Mouse (Mus musculus) erythroblast, embryonic 14.5 days (primary cell): Measurements from ENCODE around the gene Vmn1r219.

ENCODE experiments used
- GATA1 ChIP-seq: IDR thresholded peaks from 2 replicates; pipeline ENCODE4 v1.6.1; 2012; ENCODE audit warnings: low read length, inconsistent platforms, mixed read lengths
- TAL1 ChIP-seq: IDR thresholded peaks from 3 replicates; pipeline ENCODE4 v1.6.1; 2012; ENCODE audit warnings: low read length, inconsistent platforms, mixed read lengths

DNA sequence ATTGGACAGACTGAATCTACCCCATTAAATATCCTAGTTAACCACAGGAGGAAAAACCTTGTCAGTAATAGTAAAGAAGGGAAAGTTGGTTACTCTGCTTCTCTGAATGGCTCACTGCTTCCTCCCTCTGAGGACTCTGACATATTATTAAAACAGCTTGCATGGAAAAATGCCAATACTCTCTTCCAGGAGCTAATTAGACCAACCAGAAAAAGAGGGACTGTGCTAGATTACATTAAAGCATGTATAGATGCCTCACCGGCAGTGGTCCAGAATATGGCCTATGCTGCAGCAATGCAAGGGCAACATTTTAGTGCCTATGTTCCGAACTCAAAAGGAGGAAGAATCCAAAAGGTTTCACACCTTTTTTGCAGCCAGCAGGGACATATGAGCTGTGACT, 20.2 kb upstream of the Vmn1r219 start:
- TF ChIP-seq GATA1: no peak
- TF ChIP-seq TAL1: no peak
